Mouse (Mus musculus) ES-E14 (cell line): ENCODE measurements at regions not wholly inside any gene's neighbourhood (a gene's known extent, or its start where the extent isn't known, plus 50 kb on each side); places are given as distances from the start of the nearest gene placed in this dataset.

Experiments used
- CHD2 ChIP-seq: IDR thresholded peaks from 2 replicates; pipeline ENCODE4 v1.6.1; 2014; ENCODE audit warnings: mild to moderate bottlenecking, low read depth, low read length, inconsistent platforms
- HCFC1 ChIP-seq: IDR thresholded peaks from 2 replicates; pipeline ENCODE4 v1.6.1; 2012; ENCODE audit warnings: low read length, inconsistent platforms, borderline replicate concordance; ENCODE audit not compliant: insufficient read depth
- MAFK ChIP-seq: IDR thresholded peaks from 2 replicates; pipeline ENCODE4 v1.6.1; 2014; ENCODE audit warnings: mild to moderate bottlenecking, low read depth, low read length, inconsistent platforms; ENCODE audit not compliant: insufficient read depth
- ZC3H11A ChIP-seq: IDR thresholded peaks from 2 replicates; pipeline ENCODE4 v1.6.1; 2012; ENCODE audit warnings: low read depth, mild to moderate bottlenecking, inconsistent platforms, low read length, borderline replicate concordance
- ZNF384 ChIP-seq: IDR thresholded peaks from 2 replicates; pipeline ENCODE4 v1.6.1; 2012; ENCODE audit warnings: low read depth, low read length, inconsistent platforms

- TF ChIP-seq MAFK, result no peak
- TF ChIP-seq HCFC1, result no peak
- TF ChIP-seq ZNF384, result no peak
- TF ChIP-seq CHD2, result no peak
- no peak for TF ChIP-seq ZC3H11A
These were observed 237.5 kb upstream of the P2ry1 start for GRCm38 (mm10) chr3:60765079-60765478.
